29 mouse cellular contexts compared by ENCODE assay signal in genomic region chr11:12044245-12044644, GRCm38 (mm10). TPM values are rescaled to one million over a fixed set of nuclear protein-coding genes. Genes with fewer than 3 reads are reported as not detected.
A peak's percentile ranks its signal among the peaks of the same experiment; 100 is the strongest.
DNase-seq lines count a peak whose midpoint lies in the region; ATAC-seq and TF ChIP-seq lines count a peak whose summit lies in the region.
"Had no signal": no experiment of that assay in that cellular context is flagged by ENCODE, and none has a peak within 500 bp of the region (broad histone marks: within the 10 kb centered on the region; RNA-seq: fewer than 3 reads in every experiment).

No protein-coding gene starts in this region.

- H3K27me3 ChIP-seq in intestine, postnatal 0 days (replicated peaks; ENCODE audit: control insufficient read depth, insufficient read depth, low read length): peaks cover 14% of the 10 kb centered on the region
- peaks cover 17% of the 10 kb centered on the region; the same call in 1 of the 2 replicates for H3K27me3 ChIP-seq in intestine, embryonic 16.5 days (replicated peaks; ENCODE audit: control insufficient read depth, insufficient read depth, low read length)
- H3K27me3 ChIP-seq in lung, embryonic 14.5 days (ENCODE audit: insufficient read depth, low read length): peaks cover 17% of the 10 kb centered on the region
- H3K27me3 ChIP-seq: Patski had no signal

- TF ChIP-seq CTCF in intestine, postnatal 0 days (IDR thresholded peaks at IDR 0.05; ENCODE audit: low read depth): peak; percentile 28
- peak; percentile 37 for TF ChIP-seq CTCF in lung, embryonic 14.5 days (IDR thresholded peaks at IDR 0.05; ENCODE audit: low read depth)
- peak; percentile 20; the same call in 1 of the 2 replicates for TF ChIP-seq CTCF in brain, embryonic 14.5 days (IDR thresholded peaks at IDR 0.05; ENCODE audit: borderline replicate concordance, extremely low read depth, insufficient read depth, insufficient read length)

- H3K9me3 ChIP-seq in intestine, postnatal 0 days (ENCODE audit: control insufficient read depth): no peaks in the 10 kb centered on the region
- no peaks in the 10 kb centered on the region for H3K9me3 ChIP-seq in intestine, embryonic 16.5 days (ENCODE audit: control insufficient read depth, low read length)
- no peaks in the 10 kb centered on the region for H3K9me3 ChIP-seq in lung, embryonic 14.5 days (ENCODE audit: low read depth, low read length)
- H3K9me3 ChIP-seq: embryonic facial prominence, embryonic 12.5 days; heart, embryonic 13.5 days; hindbrain, embryonic 12.5 days; intestine, embryonic 15.5 days; lung, embryonic 15.5 days; neural tube, embryonic 15.5 days had no signal

- no peaks in the 10 kb centered on the region for H3K36me3 ChIP-seq in intestine, postnatal 0 days (ENCODE audit: control insufficient read depth, insufficient read depth)
- no peaks in the 10 kb centered on the region for H3K36me3 ChIP-seq in intestine, embryonic 16.5 days (ENCODE audit: control insufficient read depth, insufficient read depth, low read length)
- H3K36me3 ChIP-seq in lung, embryonic 14.5 days (ENCODE audit: insufficient read depth): no peaks in the 10 kb centered on the region
- H3K36me3 ChIP-seq: embryonic facial prominence, embryonic 12.5 days; intestine, embryonic 15.5 days; lung, embryonic 15.5 days; neural tube, embryonic 15.5 days had no signal

- no peak for ATAC-seq in intestine, postnatal 0 days
- ATAC-seq in intestine, embryonic 16.5 days: no peak
- no peak for ATAC-seq in lung, embryonic 14.5 days (ENCODE audit: insufficient read depth)
- ATAC-seq: forebrain, embryonic 14.5 days; hindbrain, postnatal 0 days; intestine, embryonic 15.5 days; Patski had no signal

- no peak overlapping the region for H3K9ac ChIP-seq in intestine, postnatal 0 days (ENCODE audit: low read depth, low read length)
- no peak overlapping the region for H3K9ac ChIP-seq in intestine, embryonic 16.5 days (ENCODE audit: low read depth, low read length)
- no peak overlapping the region for H3K9ac ChIP-seq in lung, embryonic 14.5 days
- H3K9ac ChIP-seq: embryonic facial prominence, embryonic 12.5 days; heart, embryonic 13.5 days; hindbrain, embryonic 12.5 days; intestine, embryonic 15.5 days; lung, embryonic 15.5 days; neural tube, embryonic 15.5 days had no signal

- no peak overlapping the region for H3K4me3 ChIP-seq in intestine, postnatal 0 days (ENCODE audit: low read depth, low read length)
- no peak overlapping the region for H3K4me3 ChIP-seq in intestine, embryonic 16.5 days (ENCODE audit: low read length)
- no peak overlapping the region for H3K4me3 ChIP-seq in lung, embryonic 14.5 days (ENCODE audit: low read depth, low read length)
- H3K4me3 ChIP-seq: embryonic facial prominence, embryonic 12.5 days; heart, embryonic 13.5 days; hindbrain, embryonic 12.5 days; intestine, embryonic 15.5 days; lung, embryonic 15.5 days; neural tube, embryonic 15.5 days had no signal

- H3K4me2 ChIP-seq in intestine, postnatal 0 days (replicated peaks; ENCODE audit: low read depth): no peak overlapping the region
- H3K4me2 ChIP-seq in intestine, embryonic 16.5 days (ENCODE audit: low read depth, low read length): no peak overlapping the region
- no peak overlapping the region for H3K4me2 ChIP-seq in lung, embryonic 14.5 days
- H3K4me2 ChIP-seq: embryonic facial prominence, embryonic 12.5 days; heart, embryonic 13.5 days; hindbrain, embryonic 12.5 days; intestine, embryonic 15.5 days; lung, embryonic 15.5 days; neural tube, embryonic 15.5 days had no signal

- no peaks in the 10 kb centered on the region for H3K4me1 ChIP-seq in intestine, postnatal 0 days (replicated peaks; ENCODE audit: control insufficient read depth, insufficient read depth, low read length)
- H3K4me1 ChIP-seq in intestine, embryonic 16.5 days (ENCODE audit: control insufficient read depth, insufficient read depth, low read length): peaks cover 1% of the 10 kb centered on the region; the same call in 1 of the 2 replicates
- H3K4me1 ChIP-seq in lung, embryonic 14.5 days (ENCODE audit: insufficient read depth): no peaks in the 10 kb centered on the region
- H3K4me1 ChIP-seq: embryonic facial prominence, embryonic 12.5 days; intestine, embryonic 15.5 days; neural tube, embryonic 15.5 days had no signal

- H3K27ac ChIP-seq in intestine, postnatal 0 days (ENCODE audit: low read depth, low read length): no peak overlapping the region
- no peak overlapping the region for H3K27ac ChIP-seq in intestine, embryonic 16.5 days (ENCODE audit: low read length)
- H3K27ac ChIP-seq in lung, embryonic 14.5 days (ENCODE audit: low read depth): no peak overlapping the region
- H3K27ac ChIP-seq: embryonic facial prominence, embryonic 12.5 days; heart, embryonic 13.5 days; hindbrain, embryonic 12.5 days; hindbrain, postnatal 0 days; intestine, embryonic 15.5 days; lung, embryonic 15.5 days; macrophage; neural tube, embryonic 15.5 days had no signal

- peak; percentile 37 for DNase-seq in embryo, embryonic 10 days (ENCODE audit: low spot score)
- DNase-seq in embryo, embryonic 10.5 days (ENCODE audit: low spot score): no peak
- DNase-seq in lung, embryonic 14.5 days: no peak
- DNase-seq in lung, adult 18-20 months: no peak
- peak; percentile 17 for DNase-seq in brain, embryonic 14.5 days (ENCODE audit: low read depth)
- DNase-seq in thymus, postnatal 0 days (ENCODE audit: low spot score): no peak
- DNase-seq: adrenal gland, postnatal 14 days; cerebellum, adult 18-20 months; cerebellum, postnatal 10 days; heart, postnatal 36 days; kidney, adult 9 months; kidney, postnatal 25 days; midbrain, embryonic 14.5 days; right cerebral cortex, adult 18-20 months; spleen, adult 18-20 months; thymus, adult 18-20 months; thymus, postnatal 36 days had no signal

- no peak for TF ChIP-seq POLR2A in brain, embryonic 14.5 days (IDR thresholded peaks at IDR 0.05; ENCODE audit: borderline replicate concordance, extremely low read depth, insufficient read depth, insufficient read length, poor library complexity, severe bottlenecking)

- WGBS in intestine, postnatal 0 days: 60% methylated on average over 3 of the region's 3 CpGs
- 59% methylated on average over 3 of the region's 3 CpGs for WGBS in intestine, embryonic 16.5 days
- WGBS in lung, embryonic 14.5 days: 55% methylated on average over 3 of the region's 3 CpGs

RNA-seq across cellular contexts. Expression of gene Grb10, which starts 5.8 kb away (rescaled TPM):
- 45.9 and 49.8 TPM in 2 replicates for polyA plus RNA-seq in intestine, postnatal 0 days (2015; fragmentation: Nextera tagmentation; extraction: Ambion mirVana)
- 237 and 238 TPM in 2 replicates for polyA plus RNA-seq in intestine, embryonic 16.5 days (2015; fragmentation: Nextera tagmentation; extraction: Ambion mirVana)
- polyA plus RNA-seq in lung, embryonic 14.5 days (2014; fragmentation: Nextera tagmentation; extraction: Ambion mirVana): 299 and 313 TPM in 2 replicates
- 128 and 146 TPM in 2 replicates for polyA plus RNA-seq in brain, embryonic 14.5 days (2012; rRNA removed)
- 14.5 and 17.5 TPM in 2 replicates for polyA plus RNA-seq in thymus, postnatal 0 days (2015; fragmentation: Nextera tagmentation; extraction: Ambion mirVana)
- polyA plus RNA-seq: macrophage had no signal

Comparison
In these comparisons a context has a peak if more than half of its experiments do, and no peak if none do; other contexts are left out.
1. DNase-seq: peak in embryo, embryonic 10 days (single experiment) and brain, embryonic 14.5 days (single experiment); none in embryo, embryonic 10.5 days (single experiment), lung, embryonic 14.5 days (single experiment), lung, adult 18-20 months (0 of 2) and thymus, postnatal 0 days (single experiment).
2. Peak in every context shown above with its lines, with median percentiles within 50 percentile points of each other: CTCF ChIP-seq.